Mouse (Mus musculus): Measurements from ENCODE around the gene Sh3kbp1.
"Not testable (repeated sequence)": the region's sequence is repeated elsewhere in the genome, so short reads cannot be mapped to it uniquely, and the experiment has no call there.

The Sh3kbp1 gene

DNA sequence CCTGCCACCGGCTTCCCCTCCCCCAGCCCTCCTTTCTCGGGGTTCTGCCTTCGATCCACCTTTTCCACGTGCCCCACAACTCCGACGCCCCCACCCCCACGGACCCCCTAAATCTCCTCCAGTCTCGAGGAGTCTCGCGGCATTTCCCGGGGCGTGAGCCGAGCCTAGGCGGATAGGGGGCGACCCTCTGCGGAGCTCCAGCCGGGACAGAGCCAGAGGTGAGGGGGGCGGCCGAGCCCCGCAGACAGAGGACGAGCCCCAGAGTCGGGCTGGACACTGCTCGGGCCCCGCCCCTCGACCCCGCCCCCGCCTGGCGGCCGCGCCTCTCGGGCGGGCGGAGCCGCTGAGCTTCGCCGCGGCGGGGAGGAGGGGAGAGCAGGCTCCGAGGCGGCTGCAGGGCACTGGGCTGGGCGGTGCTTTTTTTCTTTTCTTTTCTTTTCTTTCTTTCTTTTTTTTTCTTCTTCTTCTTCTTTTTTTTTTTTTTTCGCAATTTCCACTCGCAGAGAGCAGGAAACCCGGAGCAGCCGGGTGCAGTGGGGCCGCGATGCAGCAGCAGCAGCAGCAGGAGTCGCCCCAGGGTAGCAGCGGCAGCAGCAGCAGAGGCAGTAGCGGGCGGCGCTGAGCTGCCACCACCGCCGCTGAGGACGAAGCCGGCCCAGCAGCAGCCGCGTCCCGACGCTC is at the start of gene Sh3kbp1:
Gene Sh3kbp1 (plus strand): TSS at position 366 of the 681 bp plus-strand sequence.
- peak; percentile 73 to 85 for DNase-seq (ENCODE audit: low spot score in 2 of 2)

DNA sequence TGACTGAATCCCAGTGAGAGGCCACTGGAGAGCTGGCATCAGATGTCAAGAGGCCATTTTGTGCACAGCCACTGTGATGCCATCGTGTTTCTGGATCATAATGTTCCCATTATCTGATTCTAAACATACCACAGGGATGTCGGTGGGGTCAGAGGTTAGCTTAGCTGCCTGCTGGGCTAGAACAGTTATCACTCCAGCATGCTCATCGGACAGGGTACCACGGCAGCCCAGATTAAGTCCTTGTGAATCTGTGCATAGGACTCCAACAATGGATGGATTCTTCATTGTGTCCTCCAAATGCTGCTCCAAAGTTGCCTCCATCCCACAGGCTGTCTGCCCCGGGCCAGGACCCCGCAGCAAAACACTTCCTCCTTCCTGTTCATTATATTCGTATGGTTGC is 42.3 kb upstream of the Sh3kbp1 start:
- not testable (repeated sequence) for DNase-seq (ENCODE audit: low spot score in 2 of 2)

DNA sequence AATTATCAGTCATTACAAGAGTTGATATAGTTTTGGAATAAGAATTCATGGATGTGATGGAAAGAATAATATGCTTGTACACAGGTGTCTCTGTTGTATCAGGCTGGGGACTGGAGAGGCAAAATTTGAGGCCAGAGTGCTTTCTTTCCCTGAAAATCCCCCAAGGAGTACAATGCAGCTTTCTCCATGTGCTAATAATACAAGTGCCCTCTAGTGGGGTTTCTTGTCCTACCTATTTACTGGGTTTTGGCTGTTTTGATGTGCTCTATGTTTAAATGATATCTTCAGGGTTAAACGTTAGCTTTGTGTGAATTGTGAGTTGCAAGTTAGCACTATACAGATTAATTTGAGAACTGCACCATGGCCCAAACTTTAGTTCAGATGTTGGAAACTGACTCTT is 35.4 kb upstream of the Sh3kbp1 start:
- DNase-seq (ENCODE audit: low spot score in 2 of 2) = no peak

DNA sequence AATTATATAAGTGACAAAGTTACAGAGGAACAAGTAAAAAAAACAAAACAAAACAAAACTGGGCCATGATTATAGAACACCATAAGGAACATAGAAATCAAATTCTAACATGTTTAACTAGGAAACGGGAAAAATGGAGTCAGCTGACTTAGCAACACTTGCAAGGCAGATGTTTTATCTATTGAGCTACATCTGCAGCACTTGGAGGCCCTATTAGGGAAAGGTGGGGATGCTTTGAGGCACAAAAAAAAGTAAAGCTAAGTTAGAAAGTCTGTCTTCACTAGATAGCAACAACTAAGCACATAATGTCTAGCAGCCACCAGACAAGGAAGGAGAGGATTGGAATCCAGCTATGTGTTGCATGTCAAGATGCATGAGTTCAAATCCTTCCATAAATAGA is 29.6 kb upstream of the Sh3kbp1 start:
- DNase-seq (ENCODE audit: low spot score in 2 of 2) = no peak

DNA sequence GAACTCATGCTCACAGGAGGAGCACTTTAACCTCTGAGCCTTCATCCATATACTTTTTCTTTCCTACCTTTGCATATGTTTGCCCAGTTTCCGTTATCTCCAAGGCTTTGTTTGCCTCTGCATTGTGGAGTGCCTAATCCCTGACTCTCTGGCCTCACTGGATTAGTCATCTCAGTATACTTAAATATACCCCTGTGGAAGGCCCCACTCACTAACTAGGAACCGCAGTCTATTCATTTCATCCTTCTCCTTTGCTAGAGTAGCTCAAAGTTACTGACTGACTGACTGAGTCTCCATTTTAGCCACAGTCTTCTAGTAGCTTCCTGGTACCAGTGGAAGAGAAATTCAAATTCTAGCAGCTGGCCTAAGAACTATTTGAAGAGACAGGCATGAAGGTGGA is 22.2 kb upstream of the Sh3kbp1 start:
- no peak for DNase-seq (ENCODE audit: low spot score in 2 of 2)

DNA sequence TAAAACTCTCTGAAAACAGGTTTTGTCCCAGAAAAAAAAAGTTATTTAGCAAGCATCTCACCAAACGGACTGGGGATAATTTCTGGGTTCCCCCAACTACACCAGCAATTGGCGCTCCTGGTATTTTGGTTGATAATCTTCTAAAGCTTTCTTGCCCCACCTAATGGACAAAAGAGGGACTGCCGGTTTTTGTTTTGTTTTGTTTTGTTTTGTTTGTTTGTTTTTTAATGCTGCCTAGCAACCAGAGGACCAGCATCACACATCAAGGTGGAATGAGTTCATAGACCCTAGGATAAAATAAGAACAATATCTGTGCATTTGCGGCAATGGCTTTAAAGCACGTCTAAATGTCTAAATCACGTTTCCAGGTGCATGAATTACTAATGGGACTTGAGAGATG is 20.1 kb upstream of the Sh3kbp1 start:
- no peak for DNase-seq (ENCODE audit: low spot score in 2 of 2)

DNA sequence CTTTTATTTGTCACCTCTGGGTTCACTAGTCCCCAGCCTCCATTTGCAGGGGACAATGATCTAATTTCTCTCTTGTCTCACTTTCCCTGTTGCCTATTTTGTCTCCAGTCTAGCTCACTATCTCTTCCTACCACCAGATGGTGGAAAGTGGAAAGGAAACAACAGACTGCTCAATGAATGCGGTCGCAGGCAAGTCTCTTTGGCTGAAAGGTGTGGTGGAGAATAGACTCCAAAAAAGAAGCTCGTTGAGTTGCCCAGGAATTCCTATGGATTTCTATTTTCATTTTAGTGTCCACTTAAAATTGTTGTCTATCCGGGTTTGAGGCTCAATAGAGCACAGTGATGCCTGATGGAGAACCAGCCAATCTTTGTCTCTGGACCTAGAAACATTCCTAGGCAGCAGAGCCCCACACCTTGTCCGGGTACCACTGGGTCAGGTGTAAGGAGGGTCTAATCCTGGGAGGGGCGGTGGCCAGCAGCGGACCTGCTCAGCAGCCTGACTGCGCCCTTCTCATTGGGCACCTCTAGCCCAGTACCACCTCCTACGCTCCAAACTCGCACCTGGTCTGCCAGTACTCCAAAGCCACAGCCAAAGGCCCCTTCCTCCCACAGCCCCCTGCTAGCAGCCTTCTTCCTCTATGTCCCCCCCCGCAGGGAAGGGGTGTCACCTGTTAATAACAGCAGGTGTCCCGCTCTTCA is 715 bp upstream of the Sh3kbp1 start:
- DNase-seq (ENCODE audit: low spot score in 2 of 2) = peak in 1 of 2 experiments; percentile 62

DNA sequence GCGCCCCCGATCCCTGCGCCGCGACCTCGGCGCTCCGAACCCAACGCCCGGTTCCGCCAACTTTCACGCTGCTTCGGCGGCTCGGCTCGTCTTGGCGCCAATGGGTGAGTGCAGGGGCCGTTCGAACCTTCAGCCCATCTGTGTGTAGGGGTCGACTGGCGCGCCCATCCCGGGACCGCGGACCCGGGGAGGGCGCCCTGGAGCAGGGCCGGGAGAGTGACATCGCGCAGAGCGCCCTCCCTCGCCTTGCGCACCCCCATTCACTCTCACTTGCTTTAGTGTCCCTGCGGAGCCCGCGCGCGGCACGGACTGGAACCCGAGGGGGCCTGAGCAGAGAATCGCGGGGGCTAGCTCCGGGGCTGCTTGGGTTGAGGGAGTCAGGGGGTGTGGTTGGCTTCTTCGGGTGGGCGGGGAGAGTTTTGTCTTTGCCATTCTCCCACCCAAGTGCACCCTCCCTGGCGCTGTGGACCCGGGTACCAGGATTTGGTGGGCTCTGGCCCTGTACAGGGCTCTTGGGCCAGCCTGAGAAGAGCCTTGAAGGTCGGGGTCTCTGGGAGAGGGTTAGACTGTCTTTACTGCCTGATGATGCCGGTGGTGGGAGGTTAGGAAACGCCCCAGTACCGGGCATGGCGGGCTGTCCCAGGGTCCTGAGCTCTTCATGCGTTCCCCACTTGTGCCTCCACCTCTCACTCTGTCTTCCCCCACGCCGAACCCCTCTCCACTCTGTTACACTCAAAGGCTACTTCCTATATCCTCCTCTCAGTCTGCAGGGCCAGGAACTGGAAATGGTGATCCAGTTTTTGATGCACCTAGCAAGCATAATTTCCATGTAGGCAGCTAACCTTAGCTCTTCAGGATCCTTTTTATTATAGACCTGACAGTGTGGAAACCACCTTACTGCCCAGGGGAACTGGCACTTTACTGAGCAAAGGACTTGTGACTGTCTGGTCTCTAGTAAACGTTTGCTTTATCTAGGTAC is 805 bp downstream of the Sh3kbp1 start:
- peak; percentile 39 to 77 for DNase-seq (ENCODE audit: low spot score in 2 of 2)

DNA sequence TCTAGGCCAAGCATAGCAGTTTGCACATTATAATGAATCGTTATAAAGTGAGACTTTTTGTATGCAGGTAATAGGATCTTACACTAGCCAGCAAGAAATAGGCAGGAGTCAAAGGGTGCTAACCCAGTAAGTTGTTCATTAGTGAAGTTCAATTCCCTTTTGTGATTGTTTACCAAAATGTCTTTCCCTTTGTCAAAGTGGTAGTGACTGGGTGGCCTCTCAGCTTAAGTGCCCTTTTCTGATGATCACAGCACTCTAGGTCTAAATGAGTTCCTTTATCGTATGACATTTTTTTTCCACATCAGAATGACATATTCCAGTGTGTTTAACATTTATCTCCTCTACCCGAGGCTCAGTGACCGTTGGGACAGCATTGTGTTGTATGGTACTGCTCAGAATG is 1.6 kb downstream of the Sh3kbp1 start:
- no peak for DNase-seq (ENCODE audit: low spot score in 2 of 2)

DNA sequence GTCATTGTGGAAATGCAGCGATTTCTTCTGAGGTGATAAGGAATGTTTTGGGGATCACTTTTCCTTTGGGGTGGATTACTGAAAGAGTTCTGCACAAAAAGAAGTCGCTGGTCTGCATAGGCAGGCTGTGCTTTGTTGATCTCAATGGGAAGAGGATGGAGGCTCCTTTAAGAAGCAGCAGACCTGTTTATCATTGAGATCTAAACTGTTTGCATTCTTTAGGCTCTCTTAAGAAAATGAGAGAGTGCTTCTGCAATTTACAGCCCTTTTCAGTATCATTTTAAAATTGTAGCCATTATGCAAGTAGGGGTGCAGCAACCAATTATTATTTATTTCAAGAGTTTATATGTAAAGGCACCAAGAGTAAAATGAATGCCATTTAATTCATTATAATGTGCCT is 2.1 kb downstream of the Sh3kbp1 start:
- DNase-seq (ENCODE audit: low spot score in 2 of 2) = no peak

DNA sequence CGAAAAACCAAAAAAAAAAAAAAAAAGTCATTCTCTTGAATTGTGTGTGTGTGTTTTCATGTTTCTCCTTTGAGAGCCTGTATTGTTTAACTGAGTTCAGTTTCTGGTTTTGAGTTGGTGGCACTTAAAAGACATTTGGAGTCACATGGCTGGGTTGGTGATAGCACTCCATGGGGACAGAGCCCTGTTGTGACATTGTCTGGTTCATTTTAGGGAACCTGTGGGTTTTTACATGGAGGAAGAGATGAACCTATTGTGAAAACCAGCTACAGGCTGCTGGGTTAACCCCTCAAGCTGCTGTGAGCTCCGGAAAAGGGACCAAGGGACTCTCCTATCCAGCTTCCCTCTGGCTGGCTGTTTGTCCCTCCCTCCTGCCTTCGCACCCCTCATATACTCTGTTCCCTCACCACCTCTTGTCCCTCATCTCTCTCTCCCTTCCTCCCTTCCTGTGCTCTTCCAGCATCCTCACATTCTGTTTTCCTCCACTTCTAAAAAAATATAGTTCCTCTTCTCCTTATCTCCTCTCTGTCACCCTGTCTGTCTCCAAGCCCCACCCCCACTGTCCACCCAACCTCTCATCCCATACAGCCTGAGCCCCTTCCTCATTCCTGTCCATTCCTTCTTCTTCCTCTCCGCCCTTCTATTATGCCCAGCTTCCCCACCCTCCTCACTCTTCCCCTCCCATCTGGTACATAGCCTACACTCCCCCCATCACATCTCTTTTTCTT is 11.6 kb downstream of the Sh3kbp1 start:
- no peak for DNase-seq (ENCODE audit: low spot score in 2 of 2)

DNA sequence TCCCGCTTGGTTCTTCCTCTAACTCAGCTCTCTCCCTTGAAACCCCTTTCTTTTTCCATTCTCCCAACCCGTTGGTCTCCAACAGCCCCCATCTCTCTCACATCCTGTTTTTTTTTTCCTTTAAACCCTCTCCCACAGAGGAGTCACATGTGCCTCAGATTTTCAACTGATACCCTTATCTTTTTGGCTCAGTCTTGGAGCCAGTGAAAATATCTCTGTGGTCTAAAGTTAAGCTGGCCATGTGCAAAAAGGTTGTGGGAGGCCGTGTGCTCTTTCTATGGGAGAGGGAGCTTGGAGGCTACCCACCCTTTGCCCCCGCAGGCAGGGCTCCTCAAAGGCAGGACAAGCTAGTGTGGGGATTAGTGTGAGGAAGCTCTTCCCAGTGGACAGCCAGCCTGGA is 12.9 kb downstream of the Sh3kbp1 start:
- DNase-seq (ENCODE audit: low spot score in 2 of 2) = no peak

DNA sequence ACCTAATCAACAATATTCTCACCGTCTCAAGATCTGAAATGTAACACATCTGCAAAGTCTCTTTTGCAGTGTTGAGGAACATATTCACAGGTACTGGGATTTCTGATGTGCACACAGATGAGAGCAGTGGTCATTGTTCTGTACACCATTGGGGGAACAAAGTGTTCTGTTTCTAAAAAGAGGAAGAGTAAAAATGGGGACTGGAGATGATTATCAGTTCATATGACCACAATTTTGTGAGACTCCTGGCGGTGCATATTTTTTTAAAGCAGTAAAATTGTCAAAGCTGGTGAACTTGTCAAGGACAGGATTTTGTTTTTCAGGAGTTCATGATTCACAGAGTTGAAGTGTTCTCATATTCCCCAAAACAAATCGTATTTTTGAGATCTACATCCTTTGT is 18.2 kb downstream of the Sh3kbp1 start:
- DNase-seq (ENCODE audit: low spot score in 2 of 2) = no peak

DNA sequence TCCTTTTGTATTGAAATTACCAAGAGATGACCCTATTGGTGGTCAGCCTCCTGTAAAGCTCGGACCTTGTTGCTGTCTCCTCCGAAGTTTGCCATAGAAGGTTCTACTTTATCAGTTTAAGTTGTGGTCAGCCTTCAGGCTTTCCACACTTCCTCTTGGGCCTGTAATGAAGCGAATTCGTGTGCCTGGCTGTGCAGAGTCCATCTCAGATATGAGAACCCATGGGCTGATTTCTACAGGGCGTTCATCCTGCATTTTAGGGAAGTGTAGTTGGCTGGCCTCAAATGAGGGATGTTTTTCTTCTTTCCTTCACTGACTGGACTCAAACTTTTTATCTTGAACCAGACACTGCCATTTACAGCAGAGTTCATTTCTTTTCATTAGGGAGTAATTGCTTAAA is 20.5 kb downstream of the Sh3kbp1 start:
- no peak for DNase-seq (ENCODE audit: low spot score in 2 of 2)

DNA sequence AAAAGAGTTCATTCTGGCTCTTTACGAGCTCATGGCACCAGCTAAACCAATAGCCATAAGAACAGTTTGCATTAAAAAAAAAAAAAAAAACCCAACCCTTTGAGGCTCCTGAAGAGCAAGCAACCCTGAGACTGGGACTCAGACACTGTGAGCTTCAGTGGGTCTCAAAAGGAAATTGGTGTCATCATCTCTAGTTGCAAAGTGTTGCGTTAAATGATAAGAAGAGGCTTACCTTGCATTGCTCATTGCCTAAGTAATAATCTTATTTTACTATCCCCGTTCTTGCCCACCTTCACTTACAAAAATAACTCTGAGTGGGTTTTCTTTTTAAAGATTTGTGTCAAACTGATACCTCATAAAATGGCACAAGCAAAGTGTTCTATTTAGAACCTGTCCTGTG is 21.5 kb downstream of the Sh3kbp1 start:
- DNase-seq (ENCODE audit: low spot score in 2 of 2) = no peak

DNA sequence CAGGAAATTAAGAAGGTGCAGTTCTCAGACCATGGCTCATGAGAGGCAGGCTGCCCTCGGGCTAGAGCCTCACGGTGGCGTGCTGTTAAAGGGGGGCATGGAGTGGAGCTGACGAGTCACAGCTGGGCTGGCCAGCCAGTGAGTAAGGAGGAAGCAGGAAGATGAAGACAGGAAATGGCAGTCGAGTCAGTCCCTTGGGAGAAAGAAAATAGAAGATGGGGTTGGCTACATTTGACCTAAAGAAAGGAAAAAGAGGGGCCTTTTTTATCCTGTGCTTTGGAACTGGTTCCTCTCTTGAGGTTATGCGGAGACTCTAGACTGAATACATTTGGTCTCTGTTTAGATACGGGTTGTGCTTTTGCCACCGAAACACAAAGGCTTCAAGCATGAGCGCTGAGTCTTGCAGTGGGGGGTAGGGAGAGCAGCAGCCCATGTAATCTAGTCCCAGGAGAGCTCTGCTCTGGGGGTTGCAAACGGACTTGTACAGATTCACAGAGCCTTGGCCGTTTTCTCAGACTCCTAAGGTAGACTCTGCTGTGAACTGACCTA is 23.1 kb downstream of the Sh3kbp1 start:
- peak; percentile 42 to 68 for DNase-seq (ENCODE audit: low spot score in 2 of 2)

DNA sequence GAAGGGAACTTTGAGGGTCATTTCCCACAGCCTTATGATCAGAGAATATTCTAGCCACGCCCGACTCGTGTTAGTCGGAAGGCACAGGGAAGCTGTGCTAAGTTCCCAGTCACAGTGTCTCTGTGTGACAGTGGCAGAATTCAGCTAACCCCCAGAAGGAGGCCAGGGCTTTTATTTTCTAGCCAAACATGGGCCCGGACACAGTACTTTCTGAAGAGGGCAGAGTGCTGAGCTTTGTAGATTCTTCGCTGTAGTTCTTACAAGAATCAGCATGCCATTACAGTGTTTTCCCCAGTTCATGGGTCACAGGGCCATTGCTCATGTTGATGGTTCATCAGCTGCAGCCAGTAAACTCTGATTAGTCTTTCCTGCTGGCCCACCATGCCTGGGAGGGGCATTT is 23.7 kb downstream of the Sh3kbp1 start:
- no peak for DNase-seq (ENCODE audit: low spot score in 2 of 2)

DNA sequence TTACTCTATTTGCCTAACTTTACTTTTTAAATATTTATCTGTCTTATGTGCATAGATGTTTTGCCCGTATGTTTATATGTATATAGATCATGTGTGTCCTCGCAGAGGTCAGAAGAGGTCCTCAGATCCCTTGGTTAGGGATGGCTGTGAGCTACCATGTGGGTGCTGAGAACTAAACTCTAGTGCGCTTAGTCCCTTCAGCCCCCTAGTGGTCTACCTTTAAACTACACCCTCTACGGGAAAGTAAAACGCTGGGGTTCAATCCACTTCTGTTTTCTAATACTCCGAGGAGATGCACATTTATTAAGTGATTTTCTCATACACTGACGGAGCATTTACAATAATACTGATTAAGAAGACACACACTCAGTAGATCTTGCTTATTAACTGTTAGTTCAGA is 44.3 kb downstream of the Sh3kbp1 start:
- DNase-seq (ENCODE audit: low spot score in 2 of 2) = no peak

DNA sequence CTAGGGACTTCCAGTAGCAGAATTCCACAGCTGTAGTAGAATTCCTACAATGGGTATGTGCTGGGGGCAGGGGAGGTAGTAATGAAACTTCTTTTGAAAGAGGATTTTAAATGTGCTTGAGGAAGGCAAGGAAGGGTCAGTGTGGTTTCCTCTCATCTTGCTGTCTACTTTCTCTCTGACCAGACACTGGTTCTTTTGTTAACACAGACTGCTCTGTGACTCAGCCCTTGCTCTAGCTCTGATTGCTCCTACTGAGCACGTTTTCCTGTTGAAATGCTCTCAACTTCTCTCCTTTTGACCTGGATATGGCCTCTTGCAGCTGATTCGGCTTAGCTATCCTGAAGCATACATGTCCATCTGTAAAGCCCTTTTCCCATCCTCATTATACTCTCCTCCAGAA is 45.4 kb downstream of the Sh3kbp1 start:
- DNase-seq (ENCODE audit: low spot score in 2 of 2) = no peak

DNA sequence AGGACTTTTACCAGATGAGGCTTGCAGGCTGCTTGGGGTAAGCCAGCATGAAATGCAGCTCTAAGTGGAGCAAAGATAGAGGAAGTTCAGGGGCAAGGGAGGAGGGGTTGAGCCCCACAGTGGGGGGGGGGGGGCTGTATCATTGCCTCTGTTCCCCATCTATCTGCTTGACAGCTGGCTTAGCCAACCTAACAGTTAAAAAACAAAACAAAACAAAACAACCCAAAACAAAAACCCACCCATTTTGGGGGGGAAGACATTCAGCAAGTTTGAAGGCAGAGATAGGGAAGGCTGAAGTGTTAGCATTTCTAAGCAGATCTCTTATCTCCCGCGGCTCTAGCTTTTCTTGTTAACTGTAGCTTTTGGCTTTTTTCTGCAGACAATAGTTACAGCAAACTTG is 49.2 kb downstream of the Sh3kbp1 start:
- no peak for DNase-seq (ENCODE audit: low spot score in 2 of 2)

DNA sequence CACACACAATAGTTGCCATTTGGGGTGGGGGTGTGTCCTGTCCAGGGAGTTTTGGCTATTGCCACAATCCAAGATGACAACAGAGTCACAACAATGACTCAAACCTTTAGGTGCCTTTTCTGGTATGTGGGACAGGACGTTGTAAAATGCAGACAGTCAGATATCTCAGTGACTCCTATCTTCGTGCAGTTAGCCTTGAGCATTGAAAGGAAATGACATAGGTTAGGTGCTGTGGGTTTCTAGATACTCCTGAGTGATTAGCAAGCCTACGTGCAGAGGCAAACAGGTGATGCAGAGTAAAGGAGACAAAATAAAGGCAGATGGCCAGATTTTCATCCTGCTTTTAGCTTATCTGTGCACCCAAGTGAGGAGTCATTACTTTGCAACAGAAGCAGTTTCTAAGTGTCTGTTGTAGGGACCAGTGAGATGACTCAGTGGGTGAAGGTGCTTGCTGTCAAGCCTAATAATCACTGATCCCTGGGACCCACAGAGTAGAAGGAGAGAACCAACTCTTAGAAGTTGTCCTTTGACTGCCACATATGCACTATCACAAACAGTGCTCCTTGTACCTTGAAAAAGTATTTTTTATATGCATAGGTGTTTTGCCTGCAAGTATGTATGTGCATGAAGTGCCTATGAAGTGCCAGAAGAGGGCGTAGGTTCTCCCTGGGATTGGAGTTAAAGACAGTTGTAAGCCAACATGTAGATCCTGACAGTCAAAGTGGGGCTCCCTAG is 50.7 kb downstream of the Sh3kbp1 start:
- DNase-seq (ENCODE audit: low spot score in 2 of 2) = no peak
